ENCODE assay signal across 19 mouse cellular contexts in genomic region chr15:79787815-79788214, GRCm38 (mm10). TPM values are rescaled to one million over a fixed set of nuclear protein-coding genes. Genes with fewer than 3 reads are reported as not detected.
A peak's percentile ranks its signal among the peaks of the same experiment; 100 is the strongest.
DNase-seq lines count a peak whose midpoint lies in the region; ATAC-seq lines count a peak whose summit lies in the region.
"Had no signal": no experiment of that assay in that cellular context is flagged by ENCODE, and none has a peak within 500 bp of the region (broad histone marks: within the 10 kb centered on the region; RNA-seq: fewer than 3 reads in every experiment).

No protein-coding gene starts in this region.

- H3K4me2 ChIP-seq in midbrain, embryonic 11.5 days: no peak overlapping the region
- H3K4me2 ChIP-seq: embryonic facial prominence, embryonic 15.5 days; heart, embryonic 12.5 days; intestine, embryonic 15.5 days; limb, embryonic 13.5 days; liver, embryonic 15.5 days; neural tube, embryonic 12.5 days had no signal

- ATAC-seq in midbrain, embryonic 11.5 days (ENCODE audit: low FRiP score): 0 out of 2 replicates have a peak, but pooled peaks have one; percentile 25
- no peak for ATAC-seq in megakaryocyte-erythroid progenitor cell, adult 5-6 weeks (replicated peaks; ENCODE audit: low FRiP score, low TSS enrichment, poor library complexity, severe bottlenecking)
- ATAC-seq: intestine, embryonic 15.5 days had no signal

- 42% methylated on average over 8 of the region's 8 CpGs for WGBS in midbrain, embryonic 11.5 days
- WGBS in embryonic facial prominence, embryonic 10.5 days: 60% methylated on average over 8 of the region's 8 CpGs

- no peaks in the 10 kb centered on the region for H3K36me3 ChIP-seq in midbrain, embryonic 11.5 days (ENCODE audit: control insufficient read depth, insufficient read depth, low read length)
- H3K36me3 ChIP-seq in embryonic facial prominence, embryonic 10.5 days (replicated peaks): no peaks in the 10 kb centered on the region
- H3K36me3 ChIP-seq: embryonic facial prominence, embryonic 15.5 days; forebrain, embryonic 10.5 days; heart, embryonic 12.5 days; intestine, embryonic 15.5 days; limb, embryonic 13.5 days; liver, embryonic 15.5 days; neural tube, embryonic 12.5 days had no signal

- no peaks in the 10 kb centered on the region; the same call in 1 of the 2 replicates for H3K4me1 ChIP-seq in midbrain, embryonic 11.5 days (ENCODE audit: control insufficient read depth, insufficient read depth, low read length)
- H3K4me1 ChIP-seq in embryonic facial prominence, embryonic 10.5 days: peaks cover 31% of the 10 kb centered on the region
- H3K4me1 ChIP-seq: embryonic facial prominence, embryonic 15.5 days; heart, embryonic 12.5 days; intestine, embryonic 15.5 days; limb, embryonic 13.5 days; liver, embryonic 15.5 days had no signal

- H3K9me3 ChIP-seq in midbrain, embryonic 11.5 days (ENCODE audit: control insufficient read depth, low read length): no peaks in the 10 kb centered on the region
- no peaks in the 10 kb centered on the region for H3K9me3 ChIP-seq in embryonic facial prominence, embryonic 10.5 days
- H3K9me3 ChIP-seq: embryonic facial prominence, embryonic 15.5 days; forebrain, embryonic 10.5 days; heart, embryonic 12.5 days; intestine, embryonic 15.5 days; limb, embryonic 13.5 days; liver, embryonic 15.5 days; neural tube, embryonic 12.5 days had no signal

- H3K27me3 ChIP-seq in midbrain, embryonic 11.5 days (ENCODE audit: control insufficient read depth, insufficient read depth, low read length): no peaks in the 10 kb centered on the region; the same call in 1 of the 2 replicates
- H3K27me3 ChIP-seq in embryonic facial prominence, embryonic 10.5 days (replicated peaks; ENCODE audit: low read depth, poor library complexity, severe bottlenecking): peaks cover 31% of the 10 kb centered on the region
- H3K27me3 ChIP-seq: embryonic facial prominence, embryonic 15.5 days had no signal

- H3K4me3 ChIP-seq in midbrain, embryonic 11.5 days (ENCODE audit: low read depth, low read length): no peak overlapping the region
- H3K4me3 ChIP-seq in embryonic facial prominence, embryonic 10.5 days: no peak overlapping the region
- H3K4me3 ChIP-seq: embryonic facial prominence, embryonic 15.5 days; forebrain, embryonic 10.5 days; heart, embryonic 12.5 days; intestine, embryonic 15.5 days; limb, embryonic 13.5 days; liver, embryonic 15.5 days; neural tube, embryonic 12.5 days had no signal

- H3K9ac ChIP-seq in midbrain, embryonic 11.5 days (ENCODE audit: low read length): no peak overlapping the region
- H3K9ac ChIP-seq: embryonic facial prominence, embryonic 15.5 days; heart, embryonic 12.5 days; intestine, embryonic 15.5 days; limb, embryonic 13.5 days; liver, embryonic 15.5 days had no signal

- DNase-seq in cerebellum, adult 11-12 months: peak; percentile 16
- no peak for DNase-seq in cerebellum, adult 9-11 months
- DNase-seq in right cerebral cortex, postnatal 10 days (ENCODE audit: low spot score in 2 of 2): peak; percentile 40 to 44
- no peak for DNase-seq in right cerebral cortex, adult 2 months (ENCODE audit: low spot score in 2 of 2)
- no peak for DNase-seq in midbrain, embryonic 11.5 days (ENCODE audit: low spot score, missing footprints)
- DNase-seq in retina, embryonic 14.5 days (ENCODE audit: low spot score): peak; percentile 32
- DNase-seq in embryonic facial prominence, embryonic 10.5 days (ENCODE audit: low spot score): no peak
- DNase-seq: thymus, adult 18-20 months had no signal

- H3K27ac ChIP-seq in midbrain, embryonic 11.5 days (ENCODE audit: low read depth, low read length): no peak overlapping the region
- no peak overlapping the region for H3K27ac ChIP-seq in embryonic facial prominence, embryonic 10.5 days (replicated peaks)
- H3K27ac ChIP-seq: embryonic facial prominence, embryonic 15.5 days; forebrain, embryonic 10.5 days; intestine, embryonic 15.5 days; limb, embryonic 13.5 days; liver, embryonic 15.5 days; neural tube, embryonic 12.5 days had no signal

RNA-seq across cellular contexts. Expression of gene Dnal4, which starts 10.2 kb away (rescaled TPM):
- polyA plus RNA-seq in midbrain, embryonic 11.5 days (2014; fragmentation: Nextera tagmentation; extraction: Ambion mirVana): 62.9 and 72.1 TPM in 2 replicates
- 13.2 and 13.5 TPM in 2 replicates for total RNA-seq in megakaryocyte-erythroid progenitor cell, adult 5-6 weeks (2014; fragmentation: Nextera tagmentation)
- total RNA-seq in megakaryocyte-erythroid progenitor cell, adult 5-6 weeks (2017): 7.6 and 10.0 TPM in 2 replicates
- 66.3 and 68.6 TPM in 2 replicates for polyA plus RNA-seq in embryonic facial prominence, embryonic 10.5 days (2016; fragmentation: Nextera tagmentation; extraction: Ambion mirVana)

RNA-seq across cellular contexts. Expression of gene Nptxr, which starts 16.8 kb away (rescaled TPM):
- 1.3 and 2.1 TPM in 2 replicates for polyA plus RNA-seq in midbrain, embryonic 11.5 days (2014; fragmentation: Nextera tagmentation; extraction: Ambion mirVana)
- total RNA-seq in megakaryocyte-erythroid progenitor cell, adult 5-6 weeks (2014; fragmentation: Nextera tagmentation): 1.2 TPM in 1 of 2 replicates, not detected in the other
- total RNA-seq in megakaryocyte-erythroid progenitor cell, adult 5-6 weeks (2017): not detected in 2 replicates
- polyA plus RNA-seq in embryonic facial prominence, embryonic 10.5 days (2016; fragmentation: Nextera tagmentation; extraction: Ambion mirVana): 1.8 and 2.2 TPM in 2 replicates

RNA-seq across cellular contexts. Expression of gene Sun2, which starts 45.5 kb away (rescaled TPM):
- polyA plus RNA-seq in midbrain, embryonic 11.5 days (2014; fragmentation: Nextera tagmentation; extraction: Ambion mirVana): 3.0 and 4.2 TPM in 2 replicates
- 9.9 and 11.8 TPM in 2 replicates for total RNA-seq in megakaryocyte-erythroid progenitor cell, adult 5-6 weeks (2014; fragmentation: Nextera tagmentation)
- 13.9 and 15.2 TPM in 2 replicates for total RNA-seq in megakaryocyte-erythroid progenitor cell, adult 5-6 weeks (2017)
- 2.4 and 3.4 TPM in 2 replicates for polyA plus RNA-seq in embryonic facial prominence, embryonic 10.5 days (2016; fragmentation: Nextera tagmentation; extraction: Ambion mirVana)

RNA-seq across cellular contexts. Expression of gene Npcd, which starts 46.2 kb away (rescaled TPM):
- 0.86 TPM in 1 of 2 replicates, not detected in the other for polyA plus RNA-seq in midbrain, embryonic 11.5 days (2014; fragmentation: Nextera tagmentation; extraction: Ambion mirVana)
- total RNA-seq in megakaryocyte-erythroid progenitor cell, adult 5-6 weeks (2014; fragmentation: Nextera tagmentation): not detected in 2 replicates
- total RNA-seq in megakaryocyte-erythroid progenitor cell, adult 5-6 weeks (2017): not detected in 2 replicates
- not detected in 2 replicates for polyA plus RNA-seq in embryonic facial prominence, embryonic 10.5 days (2016; fragmentation: Nextera tagmentation; extraction: Ambion mirVana)
- total RNA-seq: common myeloid progenitor, adult 5-6 weeks; MEL had no signal
- polyA plus RNA-seq: forebrain, embryonic 10.5 days; heart, embryonic 12.5 days; kidney, embryonic 16.5 days; liver, embryonic 15.5 days had no signal

RNA-seq across cellular contexts. Expression of gene Cbx6, which starts 46.7 kb away (rescaled TPM):
- 17.1 and 18.8 TPM in 2 replicates for polyA plus RNA-seq in midbrain, embryonic 11.5 days (2014; fragmentation: Nextera tagmentation; extraction: Ambion mirVana)
- 25.1 and 25.6 TPM in 2 replicates for total RNA-seq in megakaryocyte-erythroid progenitor cell, adult 5-6 weeks (2014; fragmentation: Nextera tagmentation)
- total RNA-seq in megakaryocyte-erythroid progenitor cell, adult 5-6 weeks (2017): 14.4 and 36.7 TPM in 2 replicates
- 16.1 and 18.1 TPM in 2 replicates for polyA plus RNA-seq in embryonic facial prominence, embryonic 10.5 days (2016; fragmentation: Nextera tagmentation; extraction: Ambion mirVana)

Comparison
In these comparisons a context has a peak if more than half of its experiments do, and no peak if none do; other contexts are left out.
1. DNase-seq: peak in cerebellum, adult 11-12 months (single experiment), right cerebral cortex, postnatal 10 days (2 of 2) and retina, embryonic 14.5 days (single experiment); none in cerebellum, adult 9-11 months (single experiment), right cerebral cortex, adult 2 months (0 of 2), midbrain, embryonic 11.5 days (single experiment) and embryonic facial prominence, embryonic 10.5 days (single experiment).